Mouse (Mus musculus): Measurements from ENCODE around the gene Spata17. TPM values are rescaled to one million over a fixed set of nuclear protein-coding genes. Genes with fewer than 3 reads are reported as not detected.
A peak's percentile ranks its signal among the peaks of the same experiment; 100 is the strongest.

Gene Spata17
- polyA plus RNA-seq, 1 experiment from 2014 or later = 1.3 TPM

DNA sequence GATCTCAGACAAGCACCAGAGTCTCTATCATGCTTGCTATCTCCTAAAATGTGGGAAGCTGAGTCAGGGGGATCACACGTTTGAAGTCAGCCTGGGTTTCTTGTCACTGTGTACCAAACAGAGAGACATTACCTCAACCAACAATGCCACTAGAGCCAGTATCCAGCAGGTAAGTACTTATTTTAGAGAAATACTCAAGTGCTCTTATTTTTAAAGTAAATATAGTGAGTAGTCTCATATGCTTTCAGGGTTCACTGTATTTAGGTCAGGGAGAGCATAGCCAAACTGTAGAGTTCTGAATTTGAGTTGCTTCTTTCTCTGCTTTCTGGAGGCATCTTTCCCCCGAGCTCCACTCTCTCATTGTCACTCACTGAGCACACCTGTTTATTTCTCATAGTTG lies 160.9 kb downstream of the Spata17 start:
- no peak for ATAC-seq (ENCODE audit: low FRiP score, low TSS enrichment)
- H3K36me3 ChIP-seq (ENCODE audit: insufficient read depth, low read length) = no peaks in the 10 kb centered on the region
- no peaks in the 10 kb centered on the region for H3K4me1 ChIP-seq (ENCODE audit: insufficient read depth, low read length)
- no peak overlapping the region for H3K4me2 ChIP-seq (replicated peaks; ENCODE audit: low read depth, low read length)
- no peaks in the 10 kb centered on the region for H3K9me3 ChIP-seq (ENCODE audit: low read length)
- H3K27me3 ChIP-seq (ENCODE audit: insufficient read depth, low read length) = no peaks in the 10 kb centered on the region
- WGBS = 91% methylated on average over 2 of the region's 2 CpGs
- H3K9ac ChIP-seq (replicated peaks; ENCODE audit: low read length) = no peak overlapping the region
- no peak overlapping the region for H3K27ac ChIP-seq (ENCODE audit: low read length)
- H3K4me3 ChIP-seq (ENCODE audit: low read length) = no peak overlapping the region

DNA sequence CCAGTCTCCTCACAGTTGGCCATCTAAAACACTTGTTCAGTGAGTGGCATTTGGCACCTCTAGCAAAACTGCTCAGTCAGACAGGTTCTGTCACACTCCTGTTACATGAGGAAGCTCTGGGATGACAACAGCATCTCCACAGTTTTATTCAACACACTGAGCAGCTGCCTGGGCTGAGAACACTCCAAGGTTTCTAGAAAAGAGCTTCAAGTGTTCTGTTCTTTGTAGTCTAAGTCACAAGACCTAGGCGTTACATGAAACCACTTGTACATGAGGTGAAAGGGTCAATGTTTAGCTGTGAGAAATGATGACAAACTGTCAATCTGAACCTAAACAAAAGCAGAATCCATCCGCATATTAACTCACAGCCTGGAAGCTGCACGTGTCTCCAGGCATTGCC lies 161.4 kb downstream of the Spata17 start:
- H3K9me3 ChIP-seq (ENCODE audit: low read length) = no peaks in the 10 kb centered on the region
- ATAC-seq (ENCODE audit: low FRiP score, low TSS enrichment) = no peak
- 83% methylated on average over 3 of the region's 3 CpGs for WGBS

DNA sequence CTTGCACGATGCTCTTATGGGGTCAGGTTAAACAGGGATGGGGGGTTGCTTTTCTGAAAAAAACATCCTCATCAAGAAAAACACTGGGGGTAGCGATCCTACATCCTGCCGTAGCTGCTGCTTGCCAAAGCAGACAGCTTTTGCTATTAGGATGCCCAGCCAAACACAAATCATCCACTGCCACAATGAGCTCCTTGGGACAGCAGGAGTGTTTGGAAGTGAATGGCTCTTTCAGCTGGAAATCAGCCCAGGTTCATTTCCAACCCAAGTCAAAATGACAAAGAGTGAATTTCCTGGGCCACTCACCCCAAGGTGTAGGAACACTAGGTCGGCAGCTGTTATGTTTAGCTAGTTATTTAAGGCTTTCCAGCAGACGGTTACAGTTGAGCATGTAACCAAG lies 162.7 kb downstream of the Spata17 start:
- Histone ChIP-seq H3K4me1 (ENCODE audit: insufficient read depth, low read length) (no peaks in the 10 kb centered on the region), H3K9me3 (ENCODE audit: low read length) (no peaks in the 10 kb centered on the region), H3K4me2 (replicated peaks; ENCODE audit: low read depth, low read length) (no peak overlapping the region), H3K9ac (replicated peaks; ENCODE audit: low read length) (no peak overlapping the region), H3K27me3 (ENCODE audit: insufficient read depth, low read length) (no peaks in the 10 kb centered on the region), H3K27ac (ENCODE audit: low read length) (no peak overlapping the region), H3K4me3 (ENCODE audit: low read length) (no peak overlapping the region), H3K36me3 (ENCODE audit: insufficient read depth, low read length) (no peaks in the 10 kb centered on the region)
- 42% methylated on average over 5 of the region's 5 CpGs for WGBS
- no peak for ATAC-seq (ENCODE audit: low FRiP score, low TSS enrichment)

More for the DNA sequence above, 161.4 kb downstream of the Spata17 start:
- no peaks in the 10 kb centered on the region for H3K36me3 ChIP-seq (ENCODE audit: insufficient read depth, low read length)
- H3K4me2 ChIP-seq (replicated peaks; ENCODE audit: low read depth, low read length) = no peak overlapping the region
- H3K9ac ChIP-seq (replicated peaks; ENCODE audit: low read length) = no peak overlapping the region
- H3K27me3 ChIP-seq (ENCODE audit: insufficient read depth, low read length) = no peaks in the 10 kb centered on the region
- no peak overlapping the region for H3K27ac ChIP-seq (ENCODE audit: low read length)
- no peaks in the 10 kb centered on the region for H3K4me1 ChIP-seq (ENCODE audit: insufficient read depth, low read length)
- H3K4me3 ChIP-seq (ENCODE audit: low read length) = no peak overlapping the region

DNA sequence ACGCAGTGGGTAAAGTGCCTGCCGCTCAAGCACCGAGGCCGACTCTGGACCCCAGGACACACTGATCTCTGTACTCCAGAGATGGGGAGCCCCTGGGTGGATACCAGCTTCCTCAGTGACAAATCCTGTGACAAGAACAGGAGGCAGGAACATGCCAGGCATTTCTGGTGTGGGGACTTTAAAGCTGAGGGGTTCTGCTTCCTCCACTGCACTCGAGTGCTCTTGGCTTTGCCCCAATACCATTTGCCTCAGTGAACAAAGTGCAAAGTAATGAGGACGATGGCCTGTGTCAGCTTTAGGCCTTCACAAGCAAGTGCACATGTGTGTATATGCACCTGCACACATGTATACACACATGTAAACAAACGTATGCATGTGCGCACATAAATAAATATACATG lies 164.0 kb downstream of the Spata17 start:
- Histone ChIP-seq H3K27me3 (ENCODE audit: insufficient read depth, low read length) (no peaks in the 10 kb centered on the region), H3K4me2 (replicated peaks; ENCODE audit: low read depth, low read length) (no peak overlapping the region), H3K9ac (replicated peaks; ENCODE audit: low read length) (no peak overlapping the region), H3K4me1 (ENCODE audit: insufficient read depth, low read length) (no peaks in the 10 kb centered on the region), H3K36me3 (ENCODE audit: insufficient read depth, low read length) (no peaks in the 10 kb centered on the region), H3K27ac (ENCODE audit: low read length) (no peak overlapping the region), H3K9me3 (ENCODE audit: low read length) (no peaks in the 10 kb centered on the region), H3K4me3 (ENCODE audit: low read length) (no peak overlapping the region)
- ATAC-seq (ENCODE audit: low FRiP score, low TSS enrichment) = no peak
- WGBS = 89% methylated on average over 8 of the region's 8 CpGs

DNA sequence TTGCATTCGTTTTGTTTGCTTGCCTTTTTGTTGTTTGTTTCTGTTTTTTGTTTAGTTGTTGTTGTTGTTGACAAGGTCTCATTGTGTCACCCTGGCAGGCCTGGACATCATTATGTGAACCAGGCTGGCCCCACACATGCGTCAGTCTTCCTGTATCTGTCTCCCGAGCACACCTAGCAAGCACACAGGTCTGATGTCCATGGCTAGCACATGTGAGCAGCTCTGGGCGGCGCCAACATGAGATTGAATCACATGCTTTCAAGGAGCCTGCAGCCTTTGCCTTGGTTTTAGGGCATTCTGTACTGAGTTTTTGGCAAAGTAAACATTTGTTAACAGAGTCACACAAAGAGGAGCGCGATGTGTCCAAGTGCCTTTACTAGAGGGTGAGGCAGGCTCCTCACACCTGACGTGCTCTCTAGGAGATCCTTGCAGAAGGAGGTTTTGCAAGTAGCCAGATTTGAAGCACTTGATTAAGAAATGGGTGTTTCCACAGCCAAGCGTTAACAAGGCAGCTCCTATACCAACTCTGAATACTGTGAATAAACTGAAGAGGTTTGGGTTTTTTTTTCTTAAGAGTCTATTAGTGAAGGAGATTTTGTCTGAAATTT lies 166.5 kb downstream of the Spata17 start:
- ATAC-seq (ENCODE audit: low FRiP score, low TSS enrichment) = no peak
- no peaks in the 10 kb centered on the region for H3K27me3 ChIP-seq (ENCODE audit: insufficient read depth, low read length)
- H3K9ac ChIP-seq (replicated peaks; ENCODE audit: low read length) = no peak overlapping the region
- no peak overlapping the region for H3K4me3 ChIP-seq (ENCODE audit: low read length)
- no peaks in the 10 kb centered on the region for H3K36me3 ChIP-seq (ENCODE audit: insufficient read depth, low read length)
- H3K27ac ChIP-seq (ENCODE audit: low read length) = no peak overlapping the region
- no peak overlapping the region for H3K4me2 ChIP-seq (replicated peaks; ENCODE audit: low read depth, low read length)
- 92% methylated on average over 9 of the region's 9 CpGs for WGBS
- no peaks in the 10 kb centered on the region for H3K4me1 ChIP-seq (ENCODE audit: insufficient read depth, low read length)
- no peaks in the 10 kb centered on the region for H3K9me3 ChIP-seq (ENCODE audit: low read length)

DNA sequence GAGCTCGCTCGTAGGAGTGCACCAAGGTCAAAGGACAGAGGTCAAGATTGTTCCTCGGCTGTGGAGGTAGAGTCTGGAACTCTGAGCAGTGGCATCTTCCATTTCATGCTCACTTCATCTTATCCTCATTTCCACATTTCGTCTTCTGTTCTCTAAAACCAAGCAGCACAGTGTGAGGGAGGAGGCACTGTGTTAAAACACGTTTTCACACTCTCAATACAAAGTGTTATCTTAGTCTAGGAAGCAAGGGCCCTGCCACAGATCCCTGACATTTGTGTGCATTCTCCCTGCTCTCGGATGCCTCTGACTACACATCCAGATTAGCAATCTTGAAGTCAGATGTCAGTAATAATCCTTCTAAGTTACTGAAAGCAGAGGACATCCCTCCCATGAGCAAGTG lies 170.5 kb downstream of the Spata17 start:
- Histone ChIP-seq H3K36me3 (ENCODE audit: insufficient read depth, low read length) (no peaks in the 10 kb centered on the region), H3K27ac (ENCODE audit: low read length) (no peak overlapping the region), H3K4me2 (replicated peaks; ENCODE audit: low read depth, low read length) (no peak overlapping the region), H3K9me3 (ENCODE audit: low read length) (no peaks in the 10 kb centered on the region), H3K9ac (replicated peaks; ENCODE audit: low read length) (no peak overlapping the region), H3K4me3 (ENCODE audit: low read length) (no peak overlapping the region), H3K4me1 (ENCODE audit: insufficient read depth, low read length) (no peaks in the 10 kb centered on the region), H3K27me3 (ENCODE audit: insufficient read depth, low read length) (no peaks in the 10 kb centered on the region)
- 37% methylated on average over 6 of the region's 6 CpGs for WGBS
- no peak for ATAC-seq (ENCODE audit: low FRiP score, low TSS enrichment)

DNA sequence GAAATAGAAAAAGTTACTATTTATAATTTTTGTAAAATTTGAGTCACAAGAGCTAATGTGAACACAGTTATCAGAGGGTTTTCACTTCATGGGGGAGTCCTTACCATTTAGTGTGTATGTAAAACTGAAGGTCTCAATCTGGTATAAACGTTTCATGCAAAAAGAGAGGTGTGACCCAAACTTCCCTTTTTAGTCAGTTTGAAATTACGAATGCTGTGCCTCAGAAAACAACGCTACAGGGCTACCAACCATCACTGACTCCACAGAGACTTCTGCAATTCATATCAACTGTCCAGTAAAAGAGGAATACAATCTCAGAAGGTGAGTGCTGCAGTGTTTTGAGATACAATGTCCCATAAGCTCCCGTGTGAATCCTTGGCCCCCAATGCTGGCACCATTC lies 175.5 kb downstream of the Spata17 start:
- no peak overlapping the region for H3K4me2 ChIP-seq (replicated peaks; ENCODE audit: low read depth, low read length)
- no peak overlapping the region for H3K4me3 ChIP-seq (ENCODE audit: low read length)
- no peaks in the 10 kb centered on the region for H3K27me3 ChIP-seq (ENCODE audit: insufficient read depth, low read length)
- WGBS = 80% methylated on average over 4 of the region's 4 CpGs
- no peaks in the 10 kb centered on the region for H3K4me1 ChIP-seq (ENCODE audit: insufficient read depth, low read length)
- H3K9ac ChIP-seq (replicated peaks; ENCODE audit: low read length) = no peak overlapping the region
- ATAC-seq (ENCODE audit: low FRiP score, low TSS enrichment) = no peak
- H3K27ac ChIP-seq (ENCODE audit: low read length) = no peak overlapping the region
- no peaks in the 10 kb centered on the region for H3K36me3 ChIP-seq (ENCODE audit: insufficient read depth, low read length)
- H3K9me3 ChIP-seq (ENCODE audit: low read length) = no peaks in the 10 kb centered on the region

DNA sequence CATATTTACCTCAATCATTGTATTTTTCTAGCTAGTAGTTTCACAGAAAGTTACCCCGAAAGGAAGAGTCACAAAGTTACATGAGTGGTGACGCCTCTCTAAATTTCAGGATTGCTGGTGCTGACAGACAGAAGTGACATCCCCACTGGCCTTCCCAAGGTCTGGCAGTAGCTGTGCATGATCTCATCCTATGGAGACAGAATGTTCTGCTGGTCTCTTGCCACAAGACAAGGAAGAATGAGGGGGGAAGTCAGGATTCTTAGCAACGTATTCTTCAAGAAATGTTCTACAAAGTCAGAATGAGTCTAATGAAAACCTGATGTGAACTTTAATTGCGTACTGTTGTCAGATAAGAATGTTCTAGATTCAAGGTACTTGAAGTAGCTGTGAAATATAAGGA lies 179.5 kb downstream of the Spata17 start:
- ATAC-seq (ENCODE audit: low FRiP score, low TSS enrichment) = no peak
- no peak overlapping the region for H3K9ac ChIP-seq (replicated peaks; ENCODE audit: low read length)
- H3K4me2 ChIP-seq (replicated peaks; ENCODE audit: low read depth, low read length) = no peak overlapping the region
- 83% methylated on average over 4 of the region's 4 CpGs for WGBS
- H3K9me3 ChIP-seq (ENCODE audit: low read length) = no peaks in the 10 kb centered on the region
- H3K27ac ChIP-seq (ENCODE audit: low read length) = no peak overlapping the region
- no peaks in the 10 kb centered on the region for H3K27me3 ChIP-seq (ENCODE audit: insufficient read depth, low read length)
- no peaks in the 10 kb centered on the region for H3K4me1 ChIP-seq (ENCODE audit: insufficient read depth, low read length)
- no peak overlapping the region for H3K4me3 ChIP-seq (ENCODE audit: low read length)
- no peaks in the 10 kb centered on the region for H3K36me3 ChIP-seq (ENCODE audit: insufficient read depth, low read length)

DNA sequence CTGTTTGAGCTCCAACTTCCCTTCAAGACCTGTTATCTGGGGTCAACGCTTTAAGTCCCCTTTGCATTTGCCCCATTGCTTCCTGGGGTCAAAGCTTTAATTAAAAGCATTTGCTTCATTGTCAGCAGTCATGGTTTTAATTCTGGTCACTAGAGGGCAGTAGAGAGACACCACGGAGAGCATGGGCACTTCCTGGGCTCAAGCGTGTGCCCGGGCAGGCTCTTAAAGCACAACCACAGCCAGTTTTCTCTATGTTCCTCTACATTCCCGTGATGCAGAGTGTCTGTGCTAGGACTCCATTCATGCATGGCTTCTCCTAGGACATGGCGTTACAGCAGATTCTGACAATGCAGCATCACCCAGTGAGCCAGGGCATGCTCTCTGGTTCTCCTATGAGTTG lies 183.5 kb downstream of the Spata17 start:
- H3K27ac ChIP-seq (ENCODE audit: low read length) = no peak overlapping the region
- 0 out of 2 replicates have a peak, but pooled peaks have one; percentile 54 for ATAC-seq (ENCODE audit: low FRiP score, low TSS enrichment)
- H3K36me3 ChIP-seq (ENCODE audit: insufficient read depth, low read length) = no peaks in the 10 kb centered on the region
- H3K4me1 ChIP-seq (ENCODE audit: insufficient read depth, low read length) = no peaks in the 10 kb centered on the region
- WGBS = 31% methylated on average over 6 of the region's 6 CpGs
- no peaks in the 10 kb centered on the region for H3K9me3 ChIP-seq (ENCODE audit: low read length)
- no peak overlapping the region for H3K9ac ChIP-seq (replicated peaks; ENCODE audit: low read length)
- no peaks in the 10 kb centered on the region for H3K27me3 ChIP-seq (ENCODE audit: insufficient read depth, low read length)
- H3K4me2 ChIP-seq (replicated peaks; ENCODE audit: low read depth, low read length) = no peak overlapping the region
- H3K4me3 ChIP-seq (ENCODE audit: low read length) = no peak overlapping the region

DNA sequence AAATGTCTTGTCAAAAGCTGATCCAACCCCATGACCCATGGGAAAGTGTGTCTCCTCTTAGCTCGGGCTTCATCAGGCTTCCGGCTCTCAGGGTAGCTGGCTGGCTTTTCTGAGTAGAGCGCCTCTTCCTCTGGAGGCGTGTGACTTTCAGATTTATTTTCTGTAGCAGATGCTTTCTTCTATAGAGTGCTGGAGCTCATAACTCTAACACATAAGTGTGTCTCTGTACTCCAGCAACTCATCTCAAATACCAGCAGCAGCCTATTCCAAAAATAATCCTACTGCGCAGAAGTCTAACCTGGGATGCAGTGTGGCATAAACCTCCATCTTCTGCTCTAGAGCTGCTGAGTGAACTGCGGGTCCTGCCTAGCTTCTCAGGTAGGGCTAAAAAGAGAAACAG lies 186.4 kb downstream of the Spata17 start:
- Histone ChIP-seq H3K36me3 (ENCODE audit: insufficient read depth, low read length) (no peaks in the 10 kb centered on the region), H3K4me1 (ENCODE audit: insufficient read depth, low read length) (no peaks in the 10 kb centered on the region), H3K4me3 (ENCODE audit: low read length) (no peak overlapping the region), H3K27ac (ENCODE audit: low read length) (no peak overlapping the region), H3K4me2 (replicated peaks; ENCODE audit: low read depth, low read length) (no peak overlapping the region), H3K9ac (replicated peaks; ENCODE audit: low read length) (no peak overlapping the region), H3K9me3 (ENCODE audit: low read length) (no peaks in the 10 kb centered on the region), H3K27me3 (ENCODE audit: insufficient read depth, low read length) (no peaks in the 10 kb centered on the region)
- WGBS = 83% methylated on average over 6 of the region's 6 CpGs
- ATAC-seq (ENCODE audit: low FRiP score, low TSS enrichment) = no peak

Data from kidney, embryonic 16.5 days (tissue).